Mouse (Mus musculus) cerebellum, adult 8-10 months (tissue): ENCODE results near the gene Tmprss5.
A peak's percentile ranks its signal among the peaks of the same experiment; 100 is the strongest.

Source experiments
- DNase-seq: peaks from one replicate; pipeline ENCODE4 v3.0.0; 2022

The Tmprss5 gene

DNA sequence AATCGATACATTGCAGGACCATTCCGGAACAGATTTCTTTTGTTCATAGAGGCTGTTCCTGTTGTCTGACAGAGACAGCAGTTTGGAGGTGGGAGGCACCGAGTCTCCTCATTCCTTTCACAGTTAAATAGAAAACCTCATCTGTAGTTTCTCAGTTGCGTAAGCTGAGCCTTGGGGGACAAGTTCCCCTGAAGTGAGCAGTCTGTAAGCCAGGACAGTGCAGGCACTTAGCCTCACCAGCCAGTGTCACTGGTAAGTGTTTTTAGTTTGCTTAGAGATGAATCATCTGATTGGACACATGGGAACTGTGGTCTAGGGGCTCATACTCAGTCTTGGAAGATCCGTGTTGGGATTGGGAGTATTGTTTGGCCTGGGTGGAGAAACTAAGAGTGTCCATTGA lies at the start of gene Tmprss5:
Gene Tmprss5 (plus strand): TSS at position 154 of the 400 bp plus-strand sequence.
- DNase-seq: no peak

DNA sequence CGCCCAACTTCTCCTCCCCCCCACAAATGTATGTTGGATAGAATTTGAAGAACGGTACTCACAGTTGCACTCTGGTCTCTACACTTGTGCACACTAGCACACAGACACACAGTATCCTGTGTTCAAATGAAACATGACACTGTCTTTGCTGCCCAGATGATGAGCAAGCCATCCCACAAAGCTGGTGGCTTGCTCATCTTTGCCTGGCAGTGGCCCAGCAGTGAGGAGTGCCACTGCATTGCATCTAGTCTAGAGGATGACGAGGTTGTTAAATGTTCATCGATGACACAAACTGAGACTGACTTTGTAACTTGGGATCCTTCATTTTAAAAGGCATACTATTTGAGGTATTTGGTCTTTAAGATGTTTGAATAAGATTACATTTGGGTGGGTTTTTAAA lies 46.3 kb upstream of the Tmprss5 start:
- no peak for DNase-seq

DNA sequence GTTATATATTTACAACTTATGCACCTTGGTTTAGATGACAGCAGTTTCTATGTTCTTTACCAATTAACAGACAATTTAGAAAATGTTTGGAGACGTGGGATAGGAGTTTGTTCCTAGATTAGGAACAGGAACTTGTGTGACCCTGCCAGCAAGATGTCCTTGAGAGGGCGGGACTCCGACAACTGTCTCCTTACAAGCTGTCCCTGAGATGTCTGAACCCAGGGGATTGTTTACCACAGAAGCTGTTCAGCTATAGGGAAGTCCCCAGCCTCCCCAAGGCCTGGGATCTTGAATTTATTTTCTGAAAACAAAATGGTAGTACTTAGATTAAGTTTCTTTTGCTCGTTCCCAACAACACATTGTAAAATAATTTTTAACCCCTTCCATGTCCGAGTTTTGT lies 30.2 kb upstream of the Tmprss5 start:
- DNase-seq: no peak

DNA sequence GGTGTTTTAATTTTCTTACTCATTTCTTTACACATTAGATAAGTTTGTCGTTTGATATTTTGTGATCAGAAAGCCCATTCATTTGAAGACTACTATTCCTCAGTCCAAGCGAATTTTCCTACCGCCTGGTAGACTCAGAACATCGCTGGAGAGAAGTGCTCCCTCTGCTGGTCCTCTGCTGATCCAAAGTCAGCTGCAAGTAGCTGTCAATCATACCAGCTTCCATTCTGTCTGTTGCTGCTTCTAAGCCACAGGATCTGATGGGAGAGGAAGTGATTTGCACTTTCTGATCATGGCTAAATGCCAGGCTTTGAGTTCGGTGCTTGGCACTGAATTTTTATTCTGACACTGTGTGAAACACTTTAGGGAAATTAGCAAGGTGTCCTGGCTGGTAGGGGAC lies 29.7 kb upstream of the Tmprss5 start:
- DNase-seq: peak; percentile 28

DNA sequence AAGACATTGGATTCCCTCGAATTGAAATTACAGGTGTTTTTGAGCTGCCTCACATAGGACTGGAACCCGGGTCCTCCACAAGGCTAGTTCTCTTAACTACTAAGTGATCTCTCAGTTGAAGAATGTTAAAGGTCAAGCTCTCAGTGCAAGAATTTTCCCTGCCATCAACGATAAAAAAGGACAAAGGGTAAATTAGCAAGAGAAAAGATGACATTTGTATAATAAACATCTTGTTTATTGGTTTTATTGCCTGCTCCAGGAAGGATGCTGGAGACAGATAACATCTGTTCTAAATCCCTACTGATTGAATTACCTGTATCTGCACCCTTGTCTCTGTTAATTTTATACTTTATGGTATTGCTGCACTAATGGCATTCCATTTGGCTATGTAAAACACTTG lies 27.0 kb upstream of the Tmprss5 start:
- no peak for DNase-seq

DNA sequence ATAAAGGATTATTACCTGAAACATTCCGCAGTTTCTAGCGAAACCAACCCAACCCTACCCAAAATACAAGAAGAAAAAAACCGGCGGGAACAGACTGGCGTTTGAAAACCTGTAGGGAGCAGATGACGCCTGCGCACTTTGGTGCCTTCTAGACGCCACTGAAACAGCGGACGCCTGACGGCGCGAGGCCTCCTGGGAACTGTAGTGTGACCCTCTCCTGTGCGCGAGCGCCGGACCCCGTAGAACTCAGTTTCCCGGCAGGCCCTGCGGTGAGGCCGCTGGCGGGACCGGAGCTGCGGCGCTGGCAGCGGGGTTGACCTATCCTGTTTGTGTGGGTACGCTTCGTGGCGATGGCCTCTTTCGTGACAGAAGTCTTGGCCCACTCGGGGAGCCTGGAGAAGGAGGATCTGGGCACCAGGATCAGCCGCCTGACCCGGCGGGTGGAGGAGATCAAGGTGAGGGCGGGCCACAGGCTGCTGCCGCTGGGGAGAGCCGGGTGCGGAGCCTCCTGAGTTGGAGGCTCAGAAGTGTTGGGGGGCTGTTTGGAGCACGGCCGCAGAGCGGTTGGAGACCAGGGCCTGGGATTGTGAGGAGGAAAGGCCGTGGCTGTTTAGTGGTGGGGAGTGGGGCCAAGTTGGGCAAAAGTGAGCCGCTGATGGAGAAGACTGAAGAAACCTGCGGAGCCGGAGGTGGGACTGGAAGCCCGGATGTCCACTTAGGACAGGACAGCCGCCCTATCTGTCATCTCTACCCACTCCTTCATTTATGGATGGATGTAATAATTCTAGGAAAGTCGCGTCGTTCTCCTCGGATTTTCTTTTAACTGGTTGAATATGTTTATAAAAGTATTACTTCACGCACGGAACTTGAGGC lies 25.5 kb upstream of the Tmprss5 start, which contains the start of gene Zw10:
Gene Zw10 (plus strand): TSS at position 281 of the 873 bp plus-strand sequence.
- DNase-seq: peak; percentile 93

DNA sequence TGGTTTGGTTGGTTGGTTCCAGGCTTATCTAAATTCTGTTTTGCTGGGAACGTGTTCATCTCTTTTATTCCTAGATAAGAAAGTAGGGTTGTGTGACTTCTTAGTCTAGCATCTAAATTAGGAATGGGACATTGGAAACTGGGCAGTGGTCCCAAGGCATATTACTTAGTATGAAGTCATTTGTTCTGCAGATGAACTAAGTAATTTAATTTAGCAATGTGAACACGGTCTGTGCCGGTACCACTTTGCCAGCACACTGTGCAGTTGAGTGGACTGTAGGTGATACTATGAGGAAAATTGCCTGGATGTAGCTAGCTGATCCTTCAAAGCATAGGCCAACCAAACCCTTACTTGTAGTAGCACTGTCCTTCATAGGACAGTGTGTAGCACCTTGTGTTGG lies 4.2 kb upstream of the Tmprss5 start:
- DNase-seq: no peak

DNA sequence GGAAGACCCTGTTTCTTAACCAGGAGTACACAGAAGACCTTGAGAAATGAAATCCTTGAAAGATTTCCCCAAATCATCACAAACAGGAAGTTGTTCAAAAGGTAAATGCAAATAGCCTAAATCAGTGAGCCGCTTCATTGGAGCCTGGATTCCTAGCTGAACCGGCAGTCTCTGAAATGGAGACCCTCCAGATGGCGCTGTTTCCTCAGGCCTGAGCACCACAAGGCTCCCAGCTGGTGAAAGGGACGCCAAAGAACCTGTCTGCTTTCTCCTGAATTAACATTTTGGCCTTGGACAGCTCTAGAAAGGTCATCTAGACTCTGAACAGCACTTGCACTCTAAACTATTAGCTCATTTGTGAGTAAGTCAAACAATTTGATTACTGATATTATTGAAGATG lies 501 bp downstream of the Tmprss5 start:
- peak; percentile 80 for DNase-seq

DNA sequence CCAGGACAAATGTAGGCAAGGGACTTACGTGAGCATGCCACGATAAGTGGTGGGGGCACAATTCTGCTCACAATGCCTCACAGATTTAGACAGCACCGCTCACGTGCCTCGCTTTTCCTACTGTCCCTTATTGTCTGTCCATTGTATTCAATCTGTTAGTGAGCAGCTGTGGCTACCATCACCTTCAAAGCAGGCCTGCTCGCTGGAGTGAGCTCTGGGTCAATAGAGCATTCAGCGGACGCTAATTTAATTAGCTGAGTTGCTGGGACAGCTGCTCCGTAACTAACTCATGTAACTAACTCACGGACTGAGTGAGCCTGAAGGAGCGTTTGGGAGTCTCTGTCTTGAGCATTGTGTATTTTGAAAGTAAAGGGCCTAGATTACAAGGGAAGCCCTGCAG lies 6.3 kb downstream of the Tmprss5 start:
- DNase-seq: no peak

DNA sequence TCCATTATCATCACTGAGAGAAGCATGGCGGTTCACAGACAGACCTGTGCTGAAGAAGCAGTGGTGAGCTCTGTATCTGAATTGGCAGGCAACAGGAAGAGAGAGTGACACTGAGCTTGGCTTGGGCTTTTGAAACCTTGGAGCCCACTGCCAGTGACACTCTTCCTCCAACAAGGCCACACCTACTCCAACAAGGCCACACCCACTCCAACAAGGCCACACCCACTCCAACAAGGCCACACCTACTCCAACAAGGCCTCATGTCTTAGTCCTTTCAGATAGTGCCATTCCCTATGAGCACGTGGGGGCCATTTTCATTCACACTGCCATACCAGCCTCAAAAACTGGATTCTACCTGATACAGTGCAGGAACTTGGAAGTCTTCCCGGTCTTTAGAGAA lies 17.8 kb downstream of the Tmprss5 start:
- DNase-seq: no peak

DNA sequence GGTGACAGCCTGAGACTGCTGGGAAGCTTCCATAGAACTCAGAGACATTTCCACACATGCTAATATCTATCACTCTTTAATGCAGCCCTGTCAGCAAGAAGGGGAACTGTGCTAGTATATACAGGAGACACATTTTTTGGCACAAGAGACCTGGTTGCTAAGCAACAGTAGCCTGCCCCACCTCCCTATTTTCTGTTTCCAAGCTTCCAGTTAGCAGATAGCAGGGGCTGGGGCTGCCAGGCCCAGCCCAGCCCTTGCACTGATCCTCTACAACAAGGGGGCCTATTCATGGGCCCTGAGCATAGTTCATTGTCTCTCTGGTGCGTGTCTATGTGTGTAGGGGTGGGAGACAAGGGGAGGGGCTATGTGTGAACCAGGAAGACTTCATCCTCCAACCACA lies 21.3 kb downstream of the Tmprss5 start:
- no peak for DNase-seq

DNA sequence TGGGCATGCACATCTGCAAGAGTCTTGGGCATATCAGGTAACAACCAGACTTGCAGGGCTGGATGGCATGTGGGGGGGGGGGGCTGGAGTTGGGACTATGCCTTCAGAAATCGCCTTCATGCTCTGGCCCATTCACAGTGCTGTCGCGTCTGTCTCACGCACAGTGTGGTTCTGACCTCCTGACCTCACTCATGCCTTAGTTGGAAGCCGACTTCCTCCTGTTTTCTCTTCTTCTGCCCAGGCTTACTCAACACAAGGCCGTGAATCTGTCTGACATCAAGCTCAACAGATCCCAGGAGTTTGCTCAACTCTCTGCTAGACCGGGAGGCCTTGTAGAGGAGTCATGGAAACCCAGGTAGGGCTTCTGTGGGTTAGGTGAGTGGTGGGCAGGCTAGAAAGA lies 28.0 kb downstream of the Tmprss5 start:
- no peak for DNase-seq

DNA sequence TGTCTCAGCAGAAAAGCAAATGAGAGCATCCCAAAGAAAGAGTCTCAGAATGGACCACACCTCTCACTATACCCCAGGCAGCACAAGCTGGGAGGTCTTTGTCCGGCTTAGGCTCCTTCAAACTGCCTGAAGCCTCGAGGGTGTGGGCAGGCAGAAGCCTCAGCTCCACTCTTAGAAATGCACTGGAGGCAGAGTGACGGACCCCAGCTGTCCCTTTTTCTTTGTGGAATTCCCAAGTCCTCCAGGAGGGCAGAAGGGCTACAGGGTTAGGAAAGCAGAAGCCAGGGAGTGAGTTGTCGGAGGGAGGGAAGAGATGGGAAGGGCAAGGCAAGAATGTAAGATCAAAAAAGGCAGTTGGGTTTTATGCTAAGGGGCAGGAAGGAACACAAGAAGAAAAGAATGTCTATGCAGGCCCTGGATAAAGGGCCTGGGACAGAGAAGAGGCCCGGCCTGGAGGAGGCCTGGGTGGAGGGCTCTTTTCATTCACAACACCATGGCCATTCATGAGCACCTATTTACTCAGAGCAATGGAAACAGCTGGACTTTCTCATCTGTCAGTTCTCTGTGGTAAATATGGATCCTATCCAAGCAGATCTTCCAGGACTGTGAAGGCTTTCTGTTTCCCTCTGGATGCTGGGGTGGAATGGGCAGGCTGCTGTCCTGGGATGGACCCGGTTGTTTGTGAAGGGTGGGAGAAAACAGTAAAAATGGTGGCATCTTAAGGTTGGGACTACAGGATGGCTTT lies 29.6 kb downstream of the Tmprss5 start:
- no peak for DNase-seq

DNA sequence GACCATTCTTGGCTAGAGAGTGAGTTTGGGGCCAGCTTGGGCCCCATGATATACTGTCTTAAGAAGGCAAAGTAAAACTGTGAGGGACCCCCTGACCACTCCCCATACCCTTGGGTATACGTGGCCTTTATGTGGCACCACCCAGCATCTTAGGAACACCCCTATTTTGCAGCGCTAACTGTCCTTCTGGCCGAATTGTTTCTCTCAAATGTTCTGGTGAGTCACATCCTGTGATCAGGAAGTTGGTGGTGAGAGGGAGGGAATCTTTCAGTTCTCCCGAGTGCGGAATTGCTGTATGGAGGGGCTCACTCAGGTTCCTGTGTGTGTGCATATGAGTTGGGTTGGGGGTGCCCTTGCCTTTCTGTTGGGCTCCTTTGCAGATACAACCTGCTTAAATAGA lies 30.2 kb downstream of the Tmprss5 start:
- DNase-seq: no peak

DNA sequence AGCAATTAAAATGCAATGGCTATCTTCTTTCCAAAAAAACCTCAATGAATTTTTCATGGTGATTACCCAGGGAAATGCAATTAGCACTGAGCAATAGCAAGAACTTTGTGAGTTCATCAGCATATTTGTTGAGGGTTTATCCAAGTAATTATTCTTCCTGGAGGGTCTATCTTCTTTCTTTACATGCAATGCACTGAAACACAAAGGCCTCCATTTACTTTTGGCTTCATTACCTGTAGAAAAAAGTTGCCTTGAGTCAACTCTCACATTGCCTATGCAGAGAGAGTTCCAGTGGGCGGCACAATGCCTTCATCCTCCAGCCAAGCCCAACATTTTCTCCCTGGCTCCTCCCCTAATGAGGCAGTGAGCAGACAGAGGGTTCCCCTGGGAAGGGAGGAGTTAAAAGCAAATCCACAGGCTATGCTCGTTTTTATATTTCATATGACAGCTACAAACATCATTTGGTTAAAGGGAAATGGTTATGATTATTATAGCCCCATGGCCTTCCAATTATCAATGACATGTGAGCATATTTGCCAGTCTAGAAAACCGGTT lies 37.3 kb downstream of the Tmprss5 start:
- DNase-seq: no peak

DNA sequence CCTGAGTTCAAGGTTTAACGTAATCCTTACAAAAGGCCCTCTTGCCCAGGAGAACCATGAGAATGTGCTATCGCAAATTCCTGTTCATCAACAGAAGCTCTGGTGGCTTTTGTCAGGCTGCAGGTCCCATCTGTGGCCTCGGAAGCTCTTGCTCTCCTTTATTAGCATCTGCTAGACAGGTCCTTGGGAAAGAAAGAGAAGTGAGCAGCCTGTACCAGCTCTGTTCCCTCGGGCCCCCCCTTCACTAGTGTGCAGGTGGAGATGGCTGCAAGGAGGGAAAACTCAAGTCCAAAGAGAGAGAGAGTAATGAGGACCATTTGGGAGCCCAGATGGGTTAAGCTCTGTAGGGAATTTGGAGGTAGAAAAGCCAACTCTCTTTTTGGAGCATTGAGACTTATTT lies 38.7 kb downstream of the Tmprss5 start:
- DNase-seq: no peak

DNA sequence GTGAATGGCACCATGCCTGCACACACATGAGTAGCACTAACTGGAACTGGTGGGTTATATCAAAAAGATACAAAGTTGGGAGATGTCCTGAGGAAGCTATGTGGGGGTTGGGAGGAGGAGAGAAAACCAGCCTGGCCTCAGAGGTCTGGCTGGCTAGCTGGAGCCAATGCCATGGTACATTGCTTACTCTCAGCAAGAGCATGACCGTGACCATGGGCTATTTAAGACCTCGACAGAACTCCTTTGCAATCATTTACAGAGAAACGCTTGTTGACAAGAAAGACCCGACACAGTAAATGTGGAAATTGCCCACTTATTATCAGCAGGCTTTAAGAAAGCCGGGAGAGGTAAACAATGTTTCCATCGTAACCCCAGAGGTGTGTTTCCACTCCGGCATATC lies 44.6 kb downstream of the Tmprss5 start:
- no peak for DNase-seq

DNA sequence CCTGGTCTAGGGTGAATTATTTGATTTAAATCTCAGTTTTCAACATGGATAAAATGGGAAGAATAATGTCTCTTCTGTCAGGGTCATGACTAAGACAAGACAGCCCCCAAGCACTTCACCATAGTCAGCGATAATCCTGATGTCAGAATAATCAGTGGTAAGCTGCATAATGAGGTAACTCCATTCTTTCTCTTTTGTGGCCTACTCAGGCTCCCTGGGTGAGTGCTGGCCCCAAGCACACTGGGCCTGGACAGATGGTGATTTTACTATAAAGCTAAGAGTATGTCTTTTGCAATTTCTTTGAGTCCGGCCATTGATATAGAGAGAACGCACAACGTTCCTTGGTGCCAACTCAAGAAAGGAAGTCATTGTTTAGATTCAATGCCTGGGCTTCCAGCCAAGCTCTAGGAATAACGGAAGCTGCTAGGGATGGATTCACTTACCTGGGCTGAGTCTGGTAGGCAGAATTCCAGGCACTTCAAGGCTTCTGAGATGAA lies 49.5 kb downstream of the Tmprss5 start:
- DNase-seq: no peak

DNA sequence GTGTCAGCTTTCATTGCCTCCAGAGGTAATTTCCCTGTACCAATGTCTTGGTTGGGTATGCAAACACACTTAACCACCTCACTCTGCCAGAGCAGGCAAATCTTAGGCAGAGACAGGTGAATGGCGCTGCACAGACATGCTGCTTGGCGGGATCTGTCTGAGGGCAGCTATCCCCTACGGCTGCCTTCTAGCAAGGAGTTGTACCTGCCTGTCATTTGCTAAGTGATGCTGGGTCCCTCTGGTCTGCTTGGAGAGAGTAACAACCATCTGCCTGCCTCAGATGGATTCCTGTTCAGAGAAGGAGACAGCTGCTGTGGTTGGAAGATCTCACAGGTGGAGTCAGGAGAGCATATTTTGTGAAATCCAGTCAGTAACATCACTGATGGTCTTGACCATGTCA lies 62.8 kb downstream of the Tmprss5 start:
- DNase-seq: no peak

DNA sequence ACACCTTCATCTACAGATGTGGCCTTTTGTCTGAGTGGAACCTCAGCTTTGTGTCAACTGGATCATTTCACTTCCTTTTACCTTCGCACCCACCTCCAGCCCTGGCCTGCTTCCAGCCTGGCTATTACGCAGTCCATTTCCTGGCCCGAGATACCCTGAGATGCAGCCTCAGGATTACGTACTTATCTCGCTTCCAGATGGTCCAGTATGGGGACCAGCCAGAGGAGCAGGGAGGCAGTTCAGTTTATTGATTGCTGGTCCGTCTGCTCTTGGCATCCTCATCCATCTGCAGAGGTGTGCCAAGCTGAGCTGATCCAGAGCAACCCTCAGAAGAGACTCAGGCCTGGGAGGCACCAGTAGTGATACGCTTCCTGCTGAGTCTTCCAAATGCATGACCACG lies 64.7 kb downstream of the Tmprss5 start:
- DNase-seq: no peak

DNA sequence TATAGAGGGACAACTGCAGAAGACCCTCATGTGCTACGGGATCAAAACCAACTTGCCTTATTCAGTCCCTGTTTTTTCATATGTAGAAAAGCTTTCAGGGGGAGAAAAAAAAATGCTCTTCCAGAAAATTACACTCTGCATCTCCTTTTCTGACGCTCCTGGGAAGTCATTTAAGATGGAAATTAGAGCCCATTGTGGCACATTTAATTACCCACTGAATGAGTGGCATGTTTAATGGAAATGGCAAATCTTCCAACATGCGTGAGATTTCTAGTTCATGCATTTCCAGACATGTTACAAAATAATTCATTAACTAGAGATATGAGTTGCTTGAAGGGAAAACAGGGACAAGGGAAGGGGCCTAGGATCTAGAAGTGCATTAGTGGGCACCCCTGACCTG lies 66.0 kb downstream of the Tmprss5 start:
- no peak for DNase-seq
